Mouse (Mus musculus) kidney, embryonic 15.5 days (tissue): ENCODE data around the gene Ezh1. TPM values are rescaled to one million over a fixed set of nuclear protein-coding genes. Genes with fewer than 3 reads are reported as not detected.

ENCODE experiments used
- ATAC-seq: fragments of 200-750 bp; cut with Nextera tagmentation; replicated peaks from 2 replicates; pipeline ENCODE4 v1.8.0; 2017; ENCODE audit warnings: moderate TSS enrichment; ENCODE audit not compliant: low FRiP score
- H3K27ac ChIP-seq: fragments of 300-500 bp; sonication (generic); 2 replicates; pipeline ENCODE4 v1.5.1; 2015; ENCODE audit warnings: mild to moderate bottlenecking, inconsistent platforms
- H3K27me3 ChIP-seq: fragments of 300-500 bp; sonication (generic); 2 replicates; pipeline ENCODE4 v1.6.1; 2015; ENCODE audit warnings: inconsistent platforms
- H3K36me3 ChIP-seq: fragments of 300-500 bp; sonication (generic); 2 replicates; pipeline ENCODE4 v1.6.1; 2015; ENCODE audit warnings: inconsistent platforms
- H3K4me1 ChIP-seq: fragments of 300-500 bp; sonication (generic); 2 replicates; pipeline ENCODE4 v1.6.1; 2015; ENCODE audit warnings: inconsistent platforms
- H3K4me2 ChIP-seq: fragments of 300-500 bp; sonication (generic); 2 replicates; pipeline ENCODE4 v1.6.1; 2015; ENCODE audit warnings: moderate library complexity, mild to moderate bottlenecking, inconsistent platforms
- H3K4me3 ChIP-seq: fragments of 300-500 bp; sonication (generic); replicated peaks from 2 replicates; pipeline ENCODE4 v1.5.1; 2015; ENCODE audit warnings: mild to moderate bottlenecking, inconsistent platforms
- H3K9ac ChIP-seq: fragments of 300-500 bp; sonication (generic); 2 replicates; pipeline ENCODE4 v1.6.1; 2015; ENCODE audit warnings: mild to moderate bottlenecking, inconsistent platforms
- H3K9me3 ChIP-seq: fragments of 300-500 bp; sonication (generic); replicated peaks from 2 replicates; pipeline ENCODE4 v1.6.1; 2016; ENCODE audit warnings: inconsistent platforms
- whole genome bisulfite sequencing: fragments of 180-500 bp; shearing (Covaris S2); methylation state at CpG from one replicate; pipeline ENCODE4 v1.1.7; 2015; ENCODE audit warnings: mixed read lengths; 5-methylcytosine and 5-hydroxymethylcytosine counted together
- polyA plus RNA-seq: library from polyadenylated mRNA; unstranded; fragments of >200 nt; fragmentation: Nextera tagmentation; extraction: Ambion mirVana; gene quantifications from 2 replicates; pipeline ENCODE4 v1.2.1, GENCODE M21; 2015

Ezh1 gene
- polyA plus RNA-seq, 1 experiment from 2014 or later = 27.0 TPM

- H3K9me3 ChIP-seq = no peaks in the 10 kb centered on the region
- peaks cover 32% of the 10 kb centered on the region for H3K36me3 ChIP-seq
- peak overlapping the region; percentile 94 for H3K4me2 ChIP-seq
- peak overlapping the region; percentile 75 for H3K9ac ChIP-seq
- peak overlapping the region; percentile 93; the same call in 1 of the 2 replicates for H3K27ac ChIP-seq
- H3K27me3 ChIP-seq = peaks cover 42% of the 10 kb centered on the region
- peaks cover 83% of the 10 kb centered on the region for H3K4me1 ChIP-seq
- no peak for ATAC-seq
- WGBS = 11% methylated on average over 17 of the region's 17 CpGs
- H3K4me3 ChIP-seq = peak overlapping the region; percentile 75
These were observed 56.8 kb downstream of the Ezh1 start for GRCm38 (mm10) chr11:101169301-101170107.

GRCm38 (mm10) chr11:101168301-101168980 is 57.8 kb downstream of the Ezh1 start:
- 62% methylated on average over 18 of the region's 18 CpGs for WGBS
- Histone ChIP-seq H3K9ac (no peak overlapping the region), H3K36me3 (peaks cover 42% of the 10 kb centered on the region), H3K4me3 (peak overlapping the region; percentile 75), H3K27ac (no peak overlapping the region), H3K4me2 (peak overlapping the region; percentile 94), H3K27me3 (peaks cover 45% of the 10 kb centered on the region), H3K9me3 (no peaks in the 10 kb centered on the region), H3K4me1 (peaks cover 83% of the 10 kb centered on the region)
- no peak for ATAC-seq

- Histone ChIP-seq H3K4me3 (peak overlapping the region; percentile 75; the same call in 1 of the 2 replicates), H3K27ac (no peak overlapping the region), H3K4me1 (peaks cover 83% of the 10 kb centered on the region), H3K27me3 (peaks cover 45% of the 10 kb centered on the region), H3K36me3 (peaks cover 47% of the 10 kb centered on the region), H3K4me2 (peak overlapping the region; percentile 94), H3K9ac (no peak overlapping the region), H3K9me3 (no peaks in the 10 kb centered on the region)
- ATAC-seq = no peak
- 49% methylated on average over 8 of the region's 8 CpGs for WGBS
These were observed 58.3 kb downstream of the Ezh1 start for GRCm38 (mm10) chr11:101167963-101168300.

- H3K4me2 ChIP-seq = peak overlapping the region; percentile 17
- H3K4me1 ChIP-seq = peaks cover 85% of the 10 kb centered on the region
- H3K36me3 ChIP-seq = peaks cover 53% of the 10 kb centered on the region
- H3K27me3 ChIP-seq = peaks cover 45% of the 10 kb centered on the region
- WGBS = 64% methylated on average over 19 of the region's 19 CpGs
- H3K27ac ChIP-seq = no peak overlapping the region
- no peak for ATAC-seq
- no peaks in the 10 kb centered on the region for H3K9me3 ChIP-seq
- no peak overlapping the region for H3K4me3 ChIP-seq
- no peak overlapping the region for H3K9ac ChIP-seq
These were observed 58.9 kb downstream of the Ezh1 start for GRCm38 (mm10) chr11:101167211-101167962.

- H3K9ac ChIP-seq = no peak overlapping the region
- no peaks in the 10 kb centered on the region for H3K9me3 ChIP-seq
- H3K27me3 ChIP-seq = peaks cover 45% of the 10 kb centered on the region
- H3K4me3 ChIP-seq = no peak overlapping the region
- no peak overlapping the region for H3K27ac ChIP-seq
- WGBS = 67% methylated on average over 14 of the region's 14 CpGs
- peaks cover 63% of the 10 kb centered on the region for H3K36me3 ChIP-seq
- H3K4me2 ChIP-seq = no peak overlapping the region
- ATAC-seq = no peak
- H3K4me1 ChIP-seq = peaks cover 79% of the 10 kb centered on the region
These were observed 59.9 kb downstream of the Ezh1 start for GRCm38 (mm10) chr11:101166357-101166756.

- Histone ChIP-seq H3K36me3 (peaks cover 66% of the 10 kb centered on the region), H3K9me3 (no peaks in the 10 kb centered on the region), H3K9ac (no peak overlapping the region), H3K27ac (no peak overlapping the region), H3K4me3 (peak overlapping the region; percentile 36; the same call in 1 of the 2 replicates), H3K4me2 (peak overlapping the region; percentile 68), H3K4me1 (peaks cover 69% of the 10 kb centered on the region), H3K27me3 (peaks cover 45% of the 10 kb centered on the region)
- WGBS = 34% methylated on average over 35 of the region's 35 CpGs
- ATAC-seq = no peak
These were observed 61.3 kb downstream of the Ezh1 start for GRCm38 (mm10) chr11:101164677-101165580.

GRCm38 (mm10) chr11:101164351-101164665 is 62.0 kb downstream of the Ezh1 start:
- peak overlapping the region; percentile 36; the same call in 1 of the 2 replicates for H3K9ac ChIP-seq
- ATAC-seq = no peak
- no peak overlapping the region for H3K27ac ChIP-seq
- peaks cover 63% of the 10 kb centered on the region for H3K4me1 ChIP-seq
- WGBS = 28% methylated on average over 21 of the region's 21 CpGs
- H3K27me3 ChIP-seq = peaks cover 45% of the 10 kb centered on the region
- H3K4me2 ChIP-seq = peak overlapping the region; percentile 68
- H3K4me3 ChIP-seq = peak overlapping the region; percentile 36
- peaks cover 66% of the 10 kb centered on the region for H3K36me3 ChIP-seq
- no peaks in the 10 kb centered on the region for H3K9me3 ChIP-seq

GRCm38 (mm10) chr11:101163476-101164350 is 62.5 kb downstream of the Ezh1 start:
- Histone ChIP-seq H3K4me1 (peaks cover 57% of the 10 kb centered on the region), H3K4me3 (peak overlapping the region; percentile 36), H3K36me3 (peaks cover 66% of the 10 kb centered on the region), H3K27me3 (peaks cover 44% of the 10 kb centered on the region), H3K9ac (peak overlapping the region; percentile 36; the same call in 1 of the 2 replicates), H3K27ac (no peak overlapping the region), H3K9me3 (no peaks in the 10 kb centered on the region), H3K4me2 (peak overlapping the region; percentile 68)
- ATAC-seq = peak; percentile 44; the same call in 1 of the 2 replicates
- WGBS = 30% methylated on average over 48 of the region's 49 CpGs

- ATAC-seq = no peak
- H3K27ac ChIP-seq = no peak overlapping the region
- WGBS = 65% methylated on average over 5 of the region's 5 CpGs
- H3K9me3 ChIP-seq = no peaks in the 10 kb centered on the region
- peaks cover 64% of the 10 kb centered on the region for H3K36me3 ChIP-seq
- peaks cover 48% of the 10 kb centered on the region for H3K4me1 ChIP-seq
- H3K9ac ChIP-seq = no peak overlapping the region
- H3K4me2 ChIP-seq = no peak overlapping the region
- no peak overlapping the region for H3K4me3 ChIP-seq
- H3K27me3 ChIP-seq = peaks cover 35% of the 10 kb centered on the region
These were observed 63.5 kb downstream of the Ezh1 start for GRCm38 (mm10) chr11:101162772-101163171.

GRCm38 (mm10) chr11:101162301-101162700 is 64.0 kb downstream of the Ezh1 start:
- peaks cover 43% of the 10 kb centered on the region for H3K4me1 ChIP-seq
- no peak overlapping the region for H3K9ac ChIP-seq
- H3K9me3 ChIP-seq = no peaks in the 10 kb centered on the region
- H3K27ac ChIP-seq = no peak overlapping the region
- no peak for ATAC-seq
- H3K4me3 ChIP-seq = no peak overlapping the region
- WGBS = 53% methylated on average over 5 of the region's 5 CpGs
- H3K36me3 ChIP-seq = peaks cover 59% of the 10 kb centered on the region
- H3K4me2 ChIP-seq = no peak overlapping the region
- H3K27me3 ChIP-seq = peaks cover 34% of the 10 kb centered on the region
